Mouse (Mus musculus) regulatory T cell (primary cell): Measurements from ENCODE around the gene Cd320.
"Not testable (repeated sequence)": the region's sequence is repeated elsewhere in the genome, so short reads cannot be mapped to it uniquely, and the experiment has no call there.

ENCODE experiments used
- in situ Hi-C: fragments of 300-600 bp; cut with MboI, MseI; formaldehyde crosslinking; loops from one replicate; pipeline ENCODE4 v1.15.1; 2025; ENCODE audit warnings: high pct_unique_total_duplicates

The Cd320 gene

GRCm38 (mm10) chr17:33842966-33843795 is at the start of gene Cd320:
Gene Cd320 (plus strand): TSS chr17:33843091.
- in situ Hi-C loops, result no loop called here

- in situ Hi-C loops, result no loop called here
Measured at GRCm38 (mm10) chr17:33798306-33798705, 44.6 kb upstream of the Cd320 start.

- in situ Hi-C loops, result no loop called here
Measured at GRCm38 (mm10) chr17:33799277-33799676, 43.6 kb upstream of the Cd320 start.

- in situ Hi-C loops, result no loop called here
Measured at GRCm38 (mm10) chr17:33802221-33802620, 40.7 kb upstream of the Cd320 start.

- in situ Hi-C loops, result no loop called here
Measured at GRCm38 (mm10) chr17:33804205-33804604, 38.7 kb upstream of the Cd320 start.

GRCm38 (mm10) chr17:33804745-33805144 is 38.1 kb upstream of the Cd320 start:
- in situ Hi-C loops, result no loop called here

- in situ Hi-C loops, result no loop called here
Measured at GRCm38 (mm10) chr17:33807181-33807888, 35.6 kb upstream of the Cd320 start.

GRCm38 (mm10) chr17:33808192-33808591 is 34.7 kb upstream of the Cd320 start:
- in situ Hi-C loops, result no loop called here

GRCm38 (mm10) chr17:33810334-33811141 is 32.4 kb upstream of the Cd320 start, which contains the start of gene Kank3:
Gene Kank3 (plus strand): TSS chr17:33810519.
- in situ Hi-C loops, result no loop called here

GRCm38 (mm10) chr17:33811142-33811516 is 31.8 kb upstream of the Cd320 start:
- in situ Hi-C loops, result no loop called here

GRCm38 (mm10) chr17:33812475-33812874 is 30.4 kb upstream of the Cd320 start:
- in situ Hi-C loops, result no loop called here

- in situ Hi-C loops, result no loop called here
Measured at GRCm38 (mm10) chr17:33812990-33813389, 29.9 kb upstream of the Cd320 start.

GRCm38 (mm10) chr17:33815399-33815798 is 27.5 kb upstream of the Cd320 start:
- in situ Hi-C loops, result no loop called here

- in situ Hi-C loops, result no loop called here
Measured at GRCm38 (mm10) chr17:33816612-33817011, 26.3 kb upstream of the Cd320 start.

GRCm38 (mm10) chr17:33817184-33817968 is 25.5 kb upstream of the Cd320 start:
- in situ Hi-C loops, result no loop called here

- in situ Hi-C loops, result no loop called here
Measured at GRCm38 (mm10) chr17:33817969-33818643, 24.8 kb upstream of the Cd320 start.

GRCm38 (mm10) chr17:33822436-33822959 is 20.4 kb upstream of the Cd320 start:
- in situ Hi-C loops, result no loop called here

GRCm38 (mm10) chr17:33823171-33823570 is 19.7 kb upstream of the Cd320 start:
- in situ Hi-C loops, result not testable (repeated sequence)

- in situ Hi-C loops, result no loop called here
Measured at GRCm38 (mm10) chr17:33824084-33824996, 18.6 kb upstream of the Cd320 start, which contains the start of the genes Rps28 and Ndufa7. Gene Rps28 (minus strand): TSS chr17:33824562. Gene Ndufa7 (plus strand): TSS chr17:33824572.
